Mouse (Mus musculus): ENCODE results near the gene Kars.

GRCm38 (mm10) chr8:111984511-111984910 is 26.6 kb downstream of the Kars start:
- no peak for TF ChIP-seq CTCF (IDR thresholded peaks at IDR 0.05; ENCODE audit: extremely low read depth, insufficient read depth, insufficient read length, insufficient replicate concordance)
- TF ChIP-seq POLR2A (IDR thresholded peaks at IDR 0.05; ENCODE audit: low read depth, low read length): no peak

Measured in spleen, adult 2 months (tissue).